Mouse (Mus musculus) bone marrow macrophage, adult 2 months (primary cell): Measurements from ENCODE around the gene Adgrl1. TPM values are rescaled to one million over a fixed set of nuclear protein-coding genes. Genes with fewer than 3 reads are reported as not detected.

Source experiments
- H3K27ac ChIP-seq: 2 replicates; pipeline ENCODE4 v1.5.1; 2012; ENCODE audit warnings: low read depth, low read length; ENCODE audit not compliant: insufficient read depth
- H3K4me1 ChIP-seq: 2 replicates; pipeline ENCODE4 v1.6.1; 2012; ENCODE audit warnings: low read length; ENCODE audit not compliant: control insufficient read depth, insufficient read depth
- H3K4me3 ChIP-seq: 2 replicates; pipeline ENCODE4 v1.5.1; 2012; ENCODE audit warnings: mild to moderate bottlenecking, low read length, moderate library complexity; ENCODE audit not compliant: insufficient read depth
- CTCF ChIP-seq: IDR thresholded peaks from 2 replicates; pipeline ENCODE4 v1.5.1; 2012; ENCODE audit warnings: low read depth, mild to moderate bottlenecking, low read length, moderate library complexity
- POLR2A ChIP-seq: IDR thresholded peaks from 2 replicates; pipeline ENCODE4 v1.6.1; 2012; ENCODE audit warnings: mild to moderate bottlenecking, low read depth, low read length, borderline replicate concordance
- polyA plus RNA-seq: library from polyadenylated mRNA; stranded (reverse); fragments of >200 nt; gene quantifications from 2 replicates; pipeline ENCODE4 v1.2.4, GENCODE M21; 2012; ENCODE audit not compliant: missing spikeins, insufficient read depth, insufficient read length

The Adgrl1 gene
- polyA plus RNA-seq, 1 experiment: 2.0 TPM

GRCm38 (mm10) chr8:83942446-83942845 lies 42.5 kb downstream of the Adgrl1 start:
- no peak for TF ChIP-seq CTCF
- no peak for TF ChIP-seq POLR2A
- Histone ChIP-seq H3K27ac (no peak overlapping the region), H3K4me3 (no peak overlapping the region), H3K4me1 (no peaks in the 10 kb centered on the region)

GRCm38 (mm10) chr8:83945540-83945939 lies 45.6 kb downstream of the Adgrl1 start:
- Histone ChIP-seq H3K4me1 (no peaks in the 10 kb centered on the region), H3K4me3 (no peak overlapping the region), H3K27ac (no peak overlapping the region)
- TF ChIP-seq CTCF (no peak), POLR2A (no peak)

GRCm38 (mm10) chr8:83954749-83955105 lies 54.8 kb downstream of the Adgrl1 start:
- Histone ChIP-seq H3K4me3 (peak overlapping the region; percentile 62), H3K4me1 (peaks cover 7% of the 10 kb centered on the region), H3K27ac (no peak overlapping the region)
- TF ChIP-seq POLR2A: no peak
- no peak for TF ChIP-seq CTCF

- Histone ChIP-seq H3K4me3 (peak within 1 kb of the TSS; percentile 77), H3K4me1 (peaks cover 7% of the 10 kb centered on the region), H3K27ac (no peak within 1 kb of the TSS)
- TF ChIP-seq POLR2A: no peak; the same call in 1 of the 2 replicates
- peak; percentile 11; the same call in 1 of the 2 replicates for TF ChIP-seq CTCF
These were observed 55.4 kb downstream of the Adgrl1 start, which contains the start of the genes Gm10644 and Asf1b for GRCm38 (mm10) chr8:83955106-83955957. Gene Gm10644, minus strand, starts transcription at chr8:83955205. Gene Asf1b, plus strand, starts transcription at chr8:83955507.

GRCm38 (mm10) chr8:83955958-83956218 lies 56.0 kb downstream of the Adgrl1 start:
- peak overlapping the region; percentile 77 for H3K4me3 ChIP-seq
- no peak overlapping the region for H3K27ac ChIP-seq
- TF ChIP-seq CTCF (no peak), POLR2A (no peak)
- peaks cover 7% of the 10 kb centered on the region for H3K4me1 ChIP-seq

GRCm38 (mm10) chr8:83956789-83957188 lies 56.9 kb downstream of the Adgrl1 start:
- TF ChIP-seq POLR2A: no peak
- TF ChIP-seq CTCF: 0 out of 2 replicates have a peak, but pooled peaks have one; percentile 10
- Histone ChIP-seq H3K27ac (no peak overlapping the region), H3K4me3 (peak overlapping the region; percentile 77), H3K4me1 (peaks cover 7% of the 10 kb centered on the region)

GRCm38 (mm10) chr8:83964015-83964765 lies 64.3 kb downstream of the Adgrl1 start:
- Histone ChIP-seq H3K4me1 (peaks cover 22% of the 10 kb centered on the region), H3K4me3 (no peak overlapping the region), H3K27ac (no peak overlapping the region)
- TF ChIP-seq POLR2A: no peak
- TF ChIP-seq CTCF: no peak

- TF ChIP-seq CTCF: no peak
- TF ChIP-seq POLR2A: no peak
- peaks cover 28% of the 10 kb centered on the region for H3K4me1 ChIP-seq
- H3K4me3 ChIP-seq: no peak overlapping the region
- no peak overlapping the region for H3K27ac ChIP-seq
These were observed 67.8 kb downstream of the Adgrl1 start for GRCm38 (mm10) chr8:83967701-83968100.

GRCm38 (mm10) chr8:83971121-83971520 lies 71.2 kb downstream of the Adgrl1 start:
- Histone ChIP-seq H3K27ac (no peak overlapping the region), H3K4me1 (peaks cover 18% of the 10 kb centered on the region), H3K4me3 (no peak overlapping the region)
- TF ChIP-seq POLR2A: no peak
- no peak for TF ChIP-seq CTCF

- TF ChIP-seq CTCF: no peak
- TF ChIP-seq POLR2A: no peak
- no peak overlapping the region for H3K27ac ChIP-seq
These were observed 71.8 kb downstream of the Adgrl1 start for GRCm38 (mm10) chr8:83971661-83972060.

More at GRCm38 (mm10) chr8:83971661-83972060, 71.8 kb downstream of the Adgrl1 start:
- H3K4me3 ChIP-seq: peak overlapping the region; percentile 74
- H3K4me1 ChIP-seq: peaks cover 22% of the 10 kb centered on the region
